Mouse (Mus musculus) intestine, embryonic 14.5 days (tissue): ENCODE data around the gene Vmn1r203. TPM values are rescaled to one million over a fixed set of nuclear protein-coding genes. Genes with fewer than 3 reads are reported as not detected.
"Not testable (repeated sequence)": the region's sequence is repeated elsewhere in the genome, so short reads cannot be mapped to it uniquely, and the experiment has no call there.

Experiments used
- ATAC-seq: fragments of 200-750 bp; cut with Nextera tagmentation; replicated peaks from 2 replicates; pipeline ENCODE4 v1.8.0; 2017; ENCODE audit warnings: low read depth, moderate number of reproducible peaks, moderate TSS enrichment, moderate library complexity; ENCODE audit not compliant: low FRiP score, low TSS enrichment
- DNase-seq: peaks from one replicate; pipeline ENCODE4 v3.0.0-alpha.2; 2018; ENCODE audit warnings: low spot score
- H3K27ac ChIP-seq: fragments of 300-500 bp; sonication (generic); 2 replicates; pipeline ENCODE4 v1.5.1; 2014; ENCODE audit warnings: low read depth, mild to moderate bottlenecking, control low read depth
- H3K27me3 ChIP-seq: fragments of 300-500 bp; sonication (generic); replicated peaks from 2 replicates; pipeline ENCODE4 v1.6.1; 2014; ENCODE audit warnings: low read length, control low read depth; ENCODE audit not compliant: control insufficient read depth, insufficient read depth
- H3K36me3 ChIP-seq: fragments of 300-500 bp; sonication (generic); 2 replicates; pipeline ENCODE4 v1.6.1; 2014; ENCODE audit warnings: low read length, control low read depth; ENCODE audit not compliant: control insufficient read depth, insufficient read depth
- H3K4me1 ChIP-seq: fragments of 300-500 bp; sonication (generic); replicated peaks from 2 replicates; pipeline ENCODE4 v1.6.1; 2014; ENCODE audit warnings: low read length, control low read depth, mixed read lengths; ENCODE audit not compliant: control insufficient read depth, insufficient read depth
- H3K4me2 ChIP-seq: fragments of 300-500 bp; sonication (generic); 2 replicates; pipeline ENCODE4 v1.6.1; 2014; ENCODE audit warnings: low read length
- H3K4me3 ChIP-seq: fragments of 300-500 bp; sonication (generic); 2 replicates; pipeline ENCODE4 v1.5.1; 2014; ENCODE audit warnings: low read depth, low read length, control low read depth, mixed read lengths
- H3K9ac ChIP-seq: fragments of 300-500 bp; sonication (generic); 2 replicates; pipeline ENCODE4 v1.6.1; 2014; ENCODE audit warnings: mild to moderate bottlenecking, low read length
- H3K9me3 ChIP-seq: fragments of 300-500 bp; sonication (generic); 2 replicates; pipeline ENCODE4 v1.6.1; 2016; ENCODE audit warnings: low read length, control low read depth; ENCODE audit not compliant: control insufficient read depth
- WGBS: fragments of 180-500 bp; shearing (Covaris S2); extraction: QIAGEN DNeasy Blood & Tissue Kit; methylation state at CpG from one replicate; pipeline ENCODE4 v1.1.7; 2014; 5-methylcytosine and 5-hydroxymethylcytosine counted together
- polyA plus RNA-seq: library from polyadenylated mRNA; unstranded; fragments of >200 nt; fragmentation: Nextera tagmentation; extraction: Ambion mirVana; gene quantifications from 2 replicates; pipeline ENCODE4 v1.2.1, GENCODE M21; 2014

The Vmn1r203 gene
- polyA plus RNA-seq: not detected in 2 replicates

GRCm38 (mm10) chr13:22517814-22518213 is at the start of gene Vmn1r203:
Gene Vmn1r203, plus strand, starts transcription at chr13:22518114.
- H3K27me3 ChIP-seq: no peaks in the 10 kb centered on the region
- H3K9ac ChIP-seq: no peak within 1 kb of the TSS
- H3K36me3 ChIP-seq: no peaks in the 10 kb centered on the region
- H3K4me1 ChIP-seq: no peaks in the 10 kb centered on the region
- ATAC-seq (no peak), DNase-seq (no peak)
- no peak within 1 kb of the TSS for H3K4me2 ChIP-seq
- H3K9me3 ChIP-seq: no peaks in the 10 kb centered on the region
- H3K4me3 ChIP-seq: no peak within 1 kb of the TSS
- no peak within 1 kb of the TSS for H3K27ac ChIP-seq

DNA sequence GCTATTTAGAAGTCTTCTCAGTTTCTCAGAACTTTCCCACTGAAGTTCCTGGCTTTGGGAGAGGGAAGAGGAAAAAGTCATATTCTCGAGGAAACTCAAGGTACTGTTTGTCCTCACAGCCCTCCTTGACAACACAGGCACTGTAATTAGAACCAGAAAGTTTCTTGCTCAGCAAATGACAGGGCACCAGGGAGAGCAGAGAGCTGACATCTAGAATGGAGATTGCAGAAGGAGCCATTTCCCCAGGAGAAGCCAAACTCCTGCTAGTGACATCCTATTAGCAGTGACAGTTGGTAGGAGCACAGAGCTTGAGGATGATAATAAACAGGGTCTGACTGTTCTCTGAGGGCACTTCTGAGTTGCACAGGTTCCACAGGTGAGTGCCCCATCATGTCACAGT is 46.3 kb upstream of the Vmn1r203 start, which contains the start of gene Vmn1r201:
Gene Vmn1r201 (plus strand): TSS at position 301 of the 400 bp plus-strand sequence.
- Histone ChIP-seq H3K27me3 (no peaks in the 10 kb centered on the region), H3K36me3 (no peaks in the 10 kb centered on the region), H3K9me3 (no peaks in the 10 kb centered on the region), H3K4me2 (no peak within 1 kb of the TSS), H3K4me3 (no peak within 1 kb of the TSS), H3K27ac (no peak within 1 kb of the TSS), H3K4me1 (no peaks in the 10 kb centered on the region), H3K9ac (no peak within 1 kb of the TSS)
- 59% methylated on average over 1 of the region's 1 CpGs for WGBS
- no peak for DNase-seq
- no peak for ATAC-seq

DNA sequence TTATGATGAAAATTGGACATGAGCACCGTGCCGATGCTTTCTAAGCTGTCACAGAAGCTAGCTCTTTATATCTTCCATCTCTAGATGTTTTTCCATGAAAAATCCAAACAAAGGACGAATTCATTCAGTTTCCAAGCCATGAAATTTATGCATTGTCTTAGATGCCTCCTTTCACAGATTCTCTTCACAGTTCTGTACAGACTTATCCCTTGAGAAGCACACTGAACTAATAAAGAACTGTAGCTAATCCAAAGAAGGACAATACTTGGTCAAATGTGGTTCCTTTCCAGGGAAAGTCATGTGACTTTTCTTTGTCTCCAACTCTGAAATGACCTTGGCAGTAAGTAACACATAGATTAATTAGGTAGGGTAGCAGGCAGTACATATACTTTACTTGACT is 15.5 kb upstream of the Vmn1r203 start:
- no peak for DNase-seq
- Histone ChIP-seq H3K4me3 (no peak overlapping the region), H3K9me3 (no peaks in the 10 kb centered on the region), H3K4me1 (no peaks in the 10 kb centered on the region), H3K27ac (no peak overlapping the region), H3K4me2 (no peak overlapping the region), H3K27me3 (no peaks in the 10 kb centered on the region), H3K36me3 (no peaks in the 10 kb centered on the region), H3K9ac (no peak overlapping the region)
- ATAC-seq: no peak
- 69% methylated on average over 3 of the region's 3 CpGs for WGBS

GRCm38 (mm10) chr13:22505281-22505680 is 12.6 kb upstream of the Vmn1r203 start, which contains the start of gene Vmn1r202:
Gene Vmn1r202, minus strand, starts transcription at chr13:22505381.
- ATAC-seq (no peak), DNase-seq (no peak)
- Histone ChIP-seq H3K9ac (no peak within 1 kb of the TSS), H3K36me3 (no peaks in the 10 kb centered on the region), H3K27ac (no peak within 1 kb of the TSS), H3K4me3 (no peak within 1 kb of the TSS), H3K27me3 (no peaks in the 10 kb centered on the region), H3K4me1 (no peaks in the 10 kb centered on the region), H3K4me2 (no peak within 1 kb of the TSS), H3K9me3 (no peaks in the 10 kb centered on the region)

GRCm38 (mm10) chr13:22552898-22553297 is 35.0 kb downstream of the Vmn1r203 start, which contains the start of gene Vmn1r204:
Gene Vmn1r204, plus strand, starts transcription at chr13:22553198.
- not testable (repeated sequence) for H3K4me2 ChIP-seq, DNase-seq, H3K4me3 ChIP-seq, H3K27ac ChIP-seq, H3K27me3 ChIP-seq, ATAC-seq, H3K9me3 ChIP-seq, H3K4me1 ChIP-seq, H3K9ac ChIP-seq, H3K36me3 ChIP-seq
- WGBS: 55% methylated on average over 1 of the region's 1 CpGs

DNA sequence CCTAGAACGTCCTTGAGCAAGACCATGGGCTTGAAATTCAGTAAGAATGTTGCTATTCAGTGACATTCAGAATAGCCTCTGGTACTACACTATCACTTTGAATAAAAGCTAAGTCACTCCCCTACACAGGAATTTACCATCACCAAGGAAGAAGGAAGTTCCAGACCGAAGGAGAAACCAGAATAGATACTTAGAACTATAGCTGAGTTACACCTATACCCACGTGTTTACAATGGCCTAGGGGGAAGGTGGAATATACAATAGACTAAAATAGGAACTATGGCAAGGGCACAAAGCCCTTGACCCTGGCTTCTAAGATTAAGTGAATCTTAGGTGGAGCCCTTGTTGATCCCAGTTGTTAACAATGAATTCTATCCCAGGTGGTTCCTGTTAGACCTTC is 57.0 kb downstream of the Vmn1r203 start:
- H3K9me3 ChIP-seq, H3K4me1 ChIP-seq, H3K36me3 ChIP-seq, ATAC-seq, H3K9ac ChIP-seq, H3K4me3 ChIP-seq, H3K4me2 ChIP-seq, H3K27me3 ChIP-seq, H3K27ac ChIP-seq, DNase-seq: not testable (repeated sequence)
- 72% methylated on average over 3 of the region's 3 CpGs for WGBS

Other genes with a start within 250 kb of the Vmn1r203 start
- not detected in 2 replicates for gene Vmn1r195, start 247.6 kb upstream of the Vmn1r203 start, polyA plus RNA-seq
- gene Vmn1r196, start 228.2 kb upstream of the Vmn1r203 start, polyA plus RNA-seq: not detected in 2 replicates
- not detected in 2 replicates for gene Vmn1r197, start 193.5 kb upstream of the Vmn1r203 start, polyA plus RNA-seq
- gene Vmn1r198, start 167.8 kb upstream of the Vmn1r203 start, polyA plus RNA-seq: not detected in 2 replicates
- not detected in 2 replicates for gene Vmn1r199, start 138.3 kb upstream of the Vmn1r203 start, polyA plus RNA-seq
- not detected in 2 replicates for gene Vmn1r200, start 127.7 kb upstream of the Vmn1r203 start, polyA plus RNA-seq
- not detected in 2 replicates for gene Vmn1r201, start 46.2 kb upstream of the Vmn1r203 start, polyA plus RNA-seq
- not detected in 2 replicates for gene Vmn1r202, start 12.7 kb upstream of the Vmn1r203 start, polyA plus RNA-seq
- not detected in 2 replicates for gene Vmn1r204, start 35.1 kb downstream of the Vmn1r203 start, polyA plus RNA-seq
- not detected in 2 replicates for gene Vmn1r205, start 74.9 kb downstream of the Vmn1r203 start, polyA plus RNA-seq
- gene Vmn1r206, start 106.1 kb downstream of the Vmn1r203 start, polyA plus RNA-seq: not detected in 2 replicates
- gene Vmn1r207-ps, start 211.5 kb downstream of the Vmn1r203 start, polyA plus RNA-seq: not detected in 2 replicates